Mouse (Mus musculus): Measurements from ENCODE around the gene Nedd9.
A peak's percentile ranks its signal among the peaks of the same experiment; 100 is the strongest.
"Not testable (repeated sequence)": the region's sequence is repeated elsewhere in the genome, so short reads cannot be mapped to it uniquely, and the experiment has no call there.

Gene Nedd9

GRCm38 (mm10) chr13:41300037-41300436, 187.1 kb downstream of the Nedd9 start:
- no peak for DNase-seq (ENCODE audit: low read depth, low spot score)

- DNase-seq (ENCODE audit: low read depth, low spot score): no peak
These were observed 188.2 kb downstream of the Nedd9 start for GRCm38 (mm10) chr13:41298996-41299395.

- DNase-seq (ENCODE audit: low read depth, low spot score): no peak
These were observed 188.6 kb downstream of the Nedd9 start for GRCm38 (mm10) chr13:41298533-41298932.

- no peak for DNase-seq (ENCODE audit: low read depth, low spot score)
These were observed 190.8 kb downstream of the Nedd9 start for GRCm38 (mm10) chr13:41296396-41296795.

GRCm38 (mm10) chr13:41295886-41296285, 191.3 kb downstream of the Nedd9 start:
- no peak for DNase-seq (ENCODE audit: low read depth, low spot score)

GRCm38 (mm10) chr13:41293595-41293994, 193.6 kb downstream of the Nedd9 start:
- DNase-seq (ENCODE audit: low read depth, low spot score): no peak

GRCm38 (mm10) chr13:41291466-41291974, 195.6 kb downstream of the Nedd9 start:
- no peak for DNase-seq (ENCODE audit: low read depth, low spot score)

- DNase-seq (ENCODE audit: low read depth, low spot score): no peak
These were observed 200.9 kb downstream of the Nedd9 start for GRCm38 (mm10) chr13:41286285-41286684.

- no peak for DNase-seq (ENCODE audit: low read depth, low spot score)
These were observed 201.7 kb downstream of the Nedd9 start for GRCm38 (mm10) chr13:41285448-41285847.

- DNase-seq (ENCODE audit: low read depth, low spot score): peak; percentile 50
These were observed 203.9 kb downstream of the Nedd9 start for GRCm38 (mm10) chr13:41283256-41283655.

- no peak for DNase-seq (ENCODE audit: low read depth, low spot score)
These were observed 206.5 kb downstream of the Nedd9 start for GRCm38 (mm10) chr13:41280696-41281095.

- DNase-seq (ENCODE audit: low read depth, low spot score): no peak
These were observed 213.1 kb downstream of the Nedd9 start, which contains the start of gene Gm17364 for GRCm38 (mm10) chr13:41273927-41274650. TSS of gene Gm17364 (minus strand) at chr13:41273977.

GRCm38 (mm10) chr13:41267827-41268408, 219.2 kb downstream of the Nedd9 start:
- DNase-seq (ENCODE audit: low read depth, low spot score): no peak

GRCm38 (mm10) chr13:41263304-41264006, 223.7 kb downstream of the Nedd9 start:
- no peak for DNase-seq (ENCODE audit: low read depth, low spot score)

- DNase-seq (ENCODE audit: low read depth, low spot score): not testable (repeated sequence)
These were observed 225.5 kb downstream of the Nedd9 start for GRCm38 (mm10) chr13:41261617-41262016.
